Mouse (Mus musculus) liver, postnatal 0 days (tissue): ENCODE data around the gene Muc4.

ENCODE experiments used
- CTCF ChIP-seq: sonication (generic); IDR thresholded peaks from 2 replicates; pipeline ENCODE4 v1.5.1; 2016; ENCODE audit warnings: antibody characterized with exemption, low read depth
- EP300 ChIP-seq: IDR thresholded peaks from 2 replicates; pipeline ENCODE4 v1.6.1; 2016; ENCODE audit warnings: antibody characterized with exemption, low read depth, mild to moderate bottlenecking

DNA sequence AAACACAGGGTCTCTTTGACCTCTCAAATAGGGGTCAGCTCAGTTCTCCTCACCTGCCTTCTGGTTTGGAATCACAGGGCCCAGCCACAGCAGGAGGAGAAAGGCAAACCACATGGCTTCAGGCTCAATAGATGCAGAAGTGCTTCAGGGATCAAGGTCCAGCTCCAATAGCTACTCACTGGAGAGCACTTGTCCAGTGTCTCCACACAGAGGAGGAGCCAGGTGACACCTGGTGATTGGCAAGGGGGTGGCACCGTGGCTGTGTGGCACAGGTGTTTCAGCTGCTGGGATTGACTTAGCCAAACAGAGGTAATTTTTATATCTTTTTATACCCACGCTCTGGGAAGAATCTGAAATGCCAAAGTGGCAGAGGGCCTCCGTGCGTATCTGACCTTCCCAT, 74.6 kb downstream of the Muc4 start, which contains the start of gene Smbd1:
- no peak for TF ChIP-seq CTCF
- no peak for TF ChIP-seq EP300
